Mouse (Mus musculus) B cell, adult (primary cell): ENCODE data around the gene Gm10665. TPM values are rescaled to one million over a fixed set of nuclear protein-coding genes. Genes with fewer than 3 reads are reported as not detected.

Experiments
- total RNA-seq: library from RNA; stranded (reverse); gene quantifications from 4 replicates; pipeline ENCODE4 v1.2.4, GENCODE M21; 2023; ENCODE audit not compliant: inconsistent age

The Gm10665 gene
- not detected in 4 replicates for total RNA-seq

DNA sequence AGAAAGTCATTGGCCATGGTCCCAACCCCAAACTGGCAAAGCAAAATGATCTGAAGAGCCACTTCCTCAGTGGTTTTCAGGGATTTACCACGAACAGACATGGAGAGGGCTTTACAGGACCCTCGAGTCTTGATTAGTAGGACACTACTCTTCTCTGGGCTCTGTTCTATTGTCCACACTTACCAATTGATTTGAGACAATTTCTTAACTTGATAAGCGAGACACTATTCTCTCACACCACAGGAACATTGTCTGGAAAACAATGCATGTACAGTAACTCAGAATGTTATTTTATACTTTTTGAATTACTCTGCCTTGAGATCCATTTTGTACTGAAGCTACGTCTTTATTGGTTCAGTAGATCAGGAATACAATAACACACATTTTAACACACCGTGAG lies at the start of gene Gm10665:
TSS of gene Gm10665 (minus strand) at position 101 of the 400 bp plus-strand sequence.

GRCm38 (mm10) chr7:22499578-22499977 lies 35.7 kb upstream of the Gm10665 start, which contains the start of gene Vmn1r151:
Gene Vmn1r151, minus strand, starts transcription at chr7:22499678.

DNA sequence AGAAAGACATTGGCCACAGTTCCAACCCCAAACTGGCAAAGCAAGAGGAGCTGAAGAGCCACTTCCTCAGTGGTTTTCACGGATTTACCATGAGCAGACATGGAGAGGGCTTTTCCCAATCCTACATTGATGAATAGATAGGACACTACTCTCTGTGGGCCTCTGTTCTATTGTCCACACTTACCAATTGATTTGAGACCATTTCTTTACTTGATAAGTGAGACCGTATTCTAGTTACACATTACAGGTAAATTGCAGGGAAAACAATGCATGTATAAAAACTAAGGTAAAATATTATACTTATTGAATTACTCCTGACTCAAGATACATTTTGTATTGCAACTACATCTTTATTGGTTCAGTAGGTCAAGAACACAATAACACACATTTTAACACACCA lies 25.7 kb downstream of the Gm10665 start, which contains the start of gene Vmn1r149:
TSS of gene Vmn1r149 (minus strand) at position 101 of the 400 bp plus-strand sequence.

DNA sequence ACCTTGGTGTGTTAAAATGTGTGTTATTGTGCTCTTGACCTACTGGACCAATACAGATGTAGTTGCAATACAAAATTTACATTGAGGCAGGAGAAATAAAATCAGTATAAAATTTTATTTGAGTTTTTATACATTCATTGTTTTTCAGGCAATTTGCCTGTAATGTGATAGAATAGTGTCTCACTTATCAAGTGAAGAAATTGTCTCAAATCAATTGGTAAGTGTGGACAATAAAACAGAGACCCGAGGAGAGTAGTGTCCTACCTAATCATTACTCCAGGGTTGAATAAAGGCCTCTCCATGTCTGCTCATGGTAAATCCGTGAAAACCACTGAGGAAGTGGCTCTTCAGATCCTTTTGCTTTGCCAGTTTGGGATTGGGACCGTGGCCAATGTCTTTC lies 50.6 kb downstream of the Gm10665 start, which contains the start of gene Vmn1r148:
TSS of gene Vmn1r148 (plus strand) at position 301 of the 400 bp plus-strand sequence.

Other genes with a start within 250 kb of the Gm10665 start
- gene Gm8453, start 234.6 kb downstream of the Gm10665 start, total RNA-seq: not detected in 4 replicates
- not detected in 4 replicates for gene Gm4187, start 134.4 kb downstream of the Gm10665 start, total RNA-seq
- not detected in 4 replicates for gene Gm8660, start 93.0 kb downstream of the Gm10665 start, total RNA-seq
- gene Vmn1r148, start 50.5 kb downstream of the Gm10665 start, total RNA-seq: not detected in 4 replicates
- gene Vmn1r149, start 25.8 kb downstream of the Gm10665 start, total RNA-seq: not detected in 4 replicates
- gene Vmn1r151, start 35.6 kb upstream of the Gm10665 start, total RNA-seq: not detected in 4 replicates
- gene Vmn1r152, start 58.9 kb upstream of the Gm10665 start, total RNA-seq: not detected in 4 replicates
- not detected in 4 replicates for gene Gm8677, start 70.8 kb upstream of the Gm10665 start, total RNA-seq
- not detected in 4 replicates for gene Gm4201, start 101.3 kb upstream of the Gm10665 start, total RNA-seq
- gene Gm4565, start 124.1 kb upstream of the Gm10665 start, total RNA-seq: not detected in 4 replicates
- gene Vmn1r155, start 193.9 kb upstream of the Gm10665 start, total RNA-seq: not detected in 4 replicates
- not detected in 4 replicates for gene Gm8693, start 228.2 kb upstream of the Gm10665 start, total RNA-seq